Mouse (Mus musculus) lung, postnatal 4 days (tissue): Measurements from ENCODE around the gene Nacc1.

Experiments
- DNase-seq, 2 experiments: peaks; one replicate each; pipeline ENCODE4 v3.0.0; 2021

Gene Nacc1

DNA sequence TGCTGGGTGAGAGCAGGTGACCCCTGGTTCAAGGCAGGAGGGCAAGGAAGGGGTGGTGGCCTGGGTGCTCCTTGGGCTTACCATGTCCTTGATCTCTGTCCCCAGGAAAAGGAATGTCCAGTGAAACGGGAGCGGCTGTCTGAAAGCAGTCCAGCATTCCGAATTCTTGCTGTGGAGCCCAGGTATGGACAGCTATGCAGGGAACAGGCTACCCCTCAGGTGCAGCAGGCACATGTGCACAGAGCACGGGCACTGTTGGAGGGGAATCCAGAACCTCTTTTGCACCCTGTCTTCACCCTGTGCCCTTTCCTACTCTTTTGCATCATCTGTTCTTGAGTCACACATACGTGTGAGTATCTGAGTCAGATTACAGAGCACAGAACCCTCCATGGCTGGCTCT is 10.6 kb upstream of the Nacc1 start:
- DNase-seq = no peak

DNA sequence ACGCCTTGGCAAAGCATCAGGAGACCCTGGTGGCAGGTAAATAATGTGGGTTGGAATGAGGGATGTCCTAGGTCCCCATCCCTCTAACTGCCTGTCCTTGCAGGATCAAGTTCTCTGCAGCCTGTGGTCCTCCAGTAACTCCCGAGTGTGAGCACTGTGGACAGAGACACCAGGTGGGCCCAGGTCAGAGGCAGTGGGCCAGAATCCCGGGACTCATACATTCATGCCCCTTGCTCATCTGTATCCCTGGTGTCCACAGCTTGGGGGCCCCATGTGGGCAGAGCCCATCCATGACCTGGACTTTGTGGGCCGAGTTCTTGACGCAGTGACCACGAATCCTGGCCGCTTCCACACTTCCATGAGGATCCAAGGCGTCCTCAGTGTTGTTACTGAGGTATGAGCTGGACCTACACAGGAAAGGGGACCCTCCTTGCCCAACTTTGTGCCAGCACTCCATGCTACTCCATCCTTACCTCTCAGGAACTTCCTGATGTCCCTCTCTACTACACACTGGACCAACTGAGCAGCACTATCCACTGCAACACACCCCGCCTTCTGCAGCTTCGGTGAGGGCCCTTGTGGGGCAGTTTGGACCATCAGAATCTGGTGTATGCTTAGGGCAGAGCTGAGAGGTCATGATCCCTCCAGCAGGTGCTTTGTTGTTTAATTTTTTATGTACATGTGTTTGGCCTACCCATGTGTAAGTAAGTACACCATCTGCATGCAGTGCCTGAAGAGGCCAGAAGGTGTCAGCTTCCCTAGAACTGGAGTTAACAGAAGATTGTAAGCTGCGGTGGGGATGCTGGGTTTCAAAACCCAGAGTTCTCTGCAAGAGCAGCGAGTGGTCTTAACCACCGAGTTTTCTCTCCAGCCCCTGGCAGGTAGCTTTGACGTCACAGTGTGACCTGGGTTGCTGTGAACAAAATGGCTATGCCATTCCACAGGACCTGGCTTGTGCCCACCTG is 9.8 kb upstream of the Nacc1 start:
- DNase-seq = peak; percentile 54 to 73

DNA sequence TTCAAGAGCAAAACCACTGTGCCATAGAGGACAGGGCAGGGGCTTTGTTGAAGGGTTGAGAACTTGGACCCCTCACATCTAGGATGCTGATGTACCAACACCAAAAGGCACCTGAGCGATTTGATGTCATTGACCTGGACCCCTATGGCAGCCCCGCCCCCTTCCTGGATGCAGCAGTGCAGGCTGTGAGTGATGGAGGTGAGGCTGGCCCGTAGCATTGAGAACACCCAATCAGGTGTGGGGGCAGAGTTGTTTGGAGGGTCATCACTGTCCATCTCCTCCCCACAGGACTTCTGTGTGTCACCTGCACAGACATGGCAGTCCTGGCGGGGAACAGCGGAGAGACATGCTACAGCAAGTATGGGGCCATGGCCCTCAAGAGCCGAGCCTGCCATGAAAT is 7.5 kb upstream of the Nacc1 start:
- no peak for DNase-seq

DNA sequence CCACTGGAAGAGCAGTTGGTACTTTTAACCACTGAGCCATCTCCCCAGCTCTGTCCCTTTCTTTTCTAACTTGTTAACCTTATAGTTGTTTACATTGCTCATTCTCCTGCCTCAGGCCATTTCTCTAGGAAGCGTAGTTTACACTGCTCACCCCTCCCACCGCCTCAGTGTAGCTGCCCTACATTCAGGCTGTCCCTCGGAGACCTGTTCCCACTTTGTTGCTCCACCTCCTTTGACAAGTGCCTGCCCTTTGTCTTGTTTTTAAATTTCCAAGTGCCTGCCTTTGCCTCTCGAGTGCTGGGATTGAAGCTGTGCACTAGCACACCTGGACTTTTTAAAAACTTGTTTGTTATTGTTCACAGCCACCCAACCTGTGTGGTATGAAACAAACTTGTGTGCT is 5.7 kb upstream of the Nacc1 start:
- no peak for DNase-seq

DNA sequence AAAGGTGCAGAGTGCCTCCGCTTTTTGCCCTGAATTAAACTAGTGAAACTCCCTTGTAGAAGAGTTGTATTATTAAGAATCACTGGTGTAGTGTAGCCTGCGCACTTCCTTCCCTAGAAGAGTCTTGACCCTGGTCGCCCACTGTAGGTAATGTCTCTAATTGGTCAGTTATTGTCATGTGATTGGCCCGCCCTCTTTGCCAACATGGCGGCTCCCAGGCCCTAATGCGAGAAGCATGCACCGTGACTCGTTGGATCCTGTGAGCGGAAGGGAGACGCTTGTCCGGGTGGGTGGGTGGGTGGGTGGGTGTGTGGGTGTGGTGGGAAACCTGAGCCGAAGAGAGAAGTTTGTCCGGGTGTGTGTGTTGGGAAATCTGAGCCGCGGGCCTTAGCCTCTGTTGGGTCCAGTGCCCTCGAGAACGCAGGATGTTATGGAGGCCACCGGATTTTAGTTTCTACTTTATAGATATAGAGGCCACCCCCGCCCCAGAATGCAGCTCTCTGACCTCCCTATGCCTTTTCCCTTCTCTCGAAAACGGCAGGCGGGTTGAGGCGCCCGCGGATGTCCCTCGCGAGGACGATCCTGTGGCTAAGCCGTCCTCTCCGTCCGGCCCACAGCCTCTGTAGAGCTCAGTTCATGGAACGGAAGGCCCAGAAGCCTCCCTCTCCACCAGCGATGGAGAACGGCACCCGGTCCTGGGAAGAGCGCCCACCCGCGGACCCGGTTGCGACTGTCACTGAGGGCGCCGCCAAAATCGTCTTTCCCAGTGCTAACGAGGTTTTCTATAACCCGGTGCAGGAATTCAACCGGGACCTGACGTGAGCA is 1.6 kb upstream of the Nacc1 start:
- peak; percentile 86 to 93 for DNase-seq

DNA sequence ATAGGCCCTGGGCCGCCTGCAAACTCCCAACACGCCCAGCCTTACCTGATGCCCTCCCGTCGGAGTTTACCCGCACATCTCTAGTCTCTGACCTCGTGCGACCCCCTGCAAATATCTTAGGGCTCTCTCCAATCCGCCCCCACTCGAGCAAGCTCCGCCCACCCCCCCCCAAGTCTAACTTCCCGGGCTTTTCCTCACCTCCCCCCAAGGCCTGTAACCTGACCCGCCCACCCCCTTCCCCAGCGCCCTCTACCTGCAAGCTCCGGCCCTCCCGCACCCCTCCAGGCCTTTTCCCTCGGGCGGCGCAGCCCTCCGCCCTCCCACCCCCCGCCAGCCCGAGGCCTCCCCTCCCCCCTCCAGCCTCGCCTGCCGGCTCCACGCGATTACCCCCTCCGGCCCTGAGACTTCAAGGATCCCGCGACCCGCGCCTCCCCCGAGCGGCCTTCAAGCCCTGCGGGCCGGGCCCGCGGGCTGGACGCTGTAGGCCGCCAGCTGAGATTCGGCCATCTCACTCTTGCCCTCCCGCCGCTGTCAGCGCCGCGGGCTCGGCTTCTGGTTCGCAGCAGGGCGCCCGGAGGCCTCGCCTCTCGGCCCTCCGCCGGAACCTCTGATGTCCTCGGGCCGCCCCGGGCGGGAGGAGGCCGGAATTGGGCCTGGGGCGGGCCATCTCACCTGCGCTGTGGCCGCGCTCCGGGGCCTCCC is 508 bp downstream of the Nacc1 start:
- peak in 1 of 2 experiments; percentile 31 for DNase-seq

DNA sequence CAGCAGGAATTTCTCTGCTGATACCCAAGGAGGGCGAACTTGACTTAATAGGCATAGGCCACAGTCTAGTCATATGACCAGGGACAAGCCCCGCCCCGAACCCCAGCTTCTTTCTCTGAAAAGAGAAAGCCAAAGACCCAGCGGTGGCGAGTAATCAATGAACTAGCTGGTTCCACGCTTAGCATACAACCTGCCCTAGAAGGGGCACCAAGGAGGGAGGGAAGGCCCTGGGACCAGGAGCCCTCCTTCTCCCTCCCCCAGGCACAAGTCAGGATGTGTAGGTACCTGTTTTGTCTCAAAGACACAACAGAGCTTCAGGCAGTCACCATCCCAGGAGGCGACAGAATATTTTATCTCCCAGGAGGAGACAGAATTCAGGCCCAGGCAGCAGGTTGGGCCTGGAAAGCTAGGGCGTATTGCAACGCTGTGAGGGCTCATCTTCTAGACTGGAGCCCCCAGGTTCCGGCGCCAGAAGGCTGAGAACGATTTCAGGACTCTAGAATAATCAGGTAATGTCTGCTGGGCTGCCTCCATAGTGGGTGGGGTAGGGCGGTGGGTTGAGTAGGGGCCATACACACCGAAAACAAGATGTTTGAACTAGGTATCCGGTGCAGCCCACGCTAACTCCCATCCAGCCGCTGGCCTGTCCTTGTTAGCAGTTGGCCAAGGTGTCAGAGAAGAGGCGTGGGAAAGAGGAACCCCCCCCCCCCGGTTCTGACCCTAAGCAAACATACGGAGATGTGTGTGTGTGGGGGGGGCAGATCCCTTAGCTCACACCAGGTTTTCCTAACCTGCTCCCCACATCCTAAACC is 1.3 kb downstream of the Nacc1 start, which contains the start of gene Trmt1:
TSS of gene Trmt1 (plus strand) at position 117 of the 812 bp plus-strand sequence.
- DNase-seq = peak in 1 of 2 experiments; percentile 45

DNA sequence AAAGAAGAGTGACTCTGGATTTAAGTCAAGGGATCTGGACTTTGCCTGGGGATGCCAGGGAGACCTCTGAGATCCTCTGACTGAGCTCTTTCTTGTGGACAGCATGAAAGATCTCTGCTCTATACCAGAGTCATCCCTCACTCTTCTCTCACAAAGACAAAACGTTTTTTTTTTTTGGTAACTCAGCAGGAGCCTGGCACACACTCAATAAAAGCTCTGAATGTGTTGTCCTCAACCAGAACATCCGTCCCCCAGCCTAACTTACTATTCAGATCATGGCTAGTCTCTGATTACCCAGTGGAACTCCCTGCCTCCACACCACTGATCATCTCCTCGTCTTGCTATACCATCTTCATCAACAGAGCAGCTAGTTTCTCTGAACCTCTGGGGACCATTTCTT is 3.1 kb downstream of the Nacc1 start:
- no peak for DNase-seq

DNA sequence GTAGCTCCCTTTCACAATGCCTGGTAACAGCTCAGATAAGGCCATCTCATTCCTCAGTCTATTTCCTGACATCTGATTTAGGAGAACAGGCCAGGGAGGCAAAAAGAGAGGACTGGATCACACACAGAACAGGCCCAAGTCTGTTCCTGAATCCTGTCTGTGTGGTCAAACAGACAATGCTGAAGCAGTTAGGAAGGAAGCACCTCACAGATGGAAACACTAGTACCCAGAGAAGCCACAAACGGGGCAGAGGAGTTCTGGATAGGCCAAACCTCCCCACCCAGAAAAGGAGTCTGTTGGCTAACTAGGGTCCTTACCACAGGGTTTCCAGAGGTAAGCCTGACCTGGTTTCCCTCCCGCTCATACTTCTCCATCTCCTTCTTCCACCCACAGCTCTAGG is 5.4 kb downstream of the Nacc1 start:
- no peak for DNase-seq

DNA sequence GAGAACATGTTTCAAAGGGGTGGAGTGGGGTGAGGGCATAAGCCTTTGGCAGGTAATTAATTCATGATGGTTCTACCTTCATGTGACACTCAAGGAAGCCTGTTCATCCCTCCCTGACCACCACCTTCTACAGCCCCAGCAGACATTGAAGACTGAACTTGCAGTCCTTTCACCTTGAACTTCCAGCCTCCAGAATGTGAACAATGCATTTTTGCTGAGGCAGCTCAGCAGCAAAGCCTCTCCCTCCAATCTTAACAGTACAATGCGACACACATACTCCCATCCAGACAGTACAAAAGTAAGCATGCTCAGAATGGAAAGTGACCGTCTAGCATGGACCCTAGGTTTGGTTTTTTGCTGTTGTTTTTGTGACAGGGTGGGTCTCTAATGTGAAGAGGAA is 6.2 kb downstream of the Nacc1 start:
- DNase-seq = no peak

DNA sequence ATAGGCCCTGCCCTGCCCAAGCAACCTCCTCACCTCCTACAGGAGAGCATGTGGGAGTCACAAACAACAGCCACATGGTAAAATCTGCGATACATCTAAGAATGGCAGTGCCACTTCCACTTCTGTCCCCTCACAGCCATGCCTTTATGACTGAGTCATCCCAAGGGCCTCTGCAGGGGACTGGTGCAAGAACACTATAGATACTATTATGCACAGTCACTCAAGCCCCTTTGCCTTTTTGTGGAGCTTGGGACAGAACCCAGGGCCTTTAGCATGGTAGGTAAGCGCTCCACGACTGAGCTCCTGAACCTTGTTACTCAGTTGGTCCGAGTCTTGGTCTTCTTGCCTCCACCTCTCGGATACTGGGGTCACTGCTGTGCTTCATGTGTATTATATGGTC is 10.4 kb downstream of the Nacc1 start:
- DNase-seq = no peak

DNA sequence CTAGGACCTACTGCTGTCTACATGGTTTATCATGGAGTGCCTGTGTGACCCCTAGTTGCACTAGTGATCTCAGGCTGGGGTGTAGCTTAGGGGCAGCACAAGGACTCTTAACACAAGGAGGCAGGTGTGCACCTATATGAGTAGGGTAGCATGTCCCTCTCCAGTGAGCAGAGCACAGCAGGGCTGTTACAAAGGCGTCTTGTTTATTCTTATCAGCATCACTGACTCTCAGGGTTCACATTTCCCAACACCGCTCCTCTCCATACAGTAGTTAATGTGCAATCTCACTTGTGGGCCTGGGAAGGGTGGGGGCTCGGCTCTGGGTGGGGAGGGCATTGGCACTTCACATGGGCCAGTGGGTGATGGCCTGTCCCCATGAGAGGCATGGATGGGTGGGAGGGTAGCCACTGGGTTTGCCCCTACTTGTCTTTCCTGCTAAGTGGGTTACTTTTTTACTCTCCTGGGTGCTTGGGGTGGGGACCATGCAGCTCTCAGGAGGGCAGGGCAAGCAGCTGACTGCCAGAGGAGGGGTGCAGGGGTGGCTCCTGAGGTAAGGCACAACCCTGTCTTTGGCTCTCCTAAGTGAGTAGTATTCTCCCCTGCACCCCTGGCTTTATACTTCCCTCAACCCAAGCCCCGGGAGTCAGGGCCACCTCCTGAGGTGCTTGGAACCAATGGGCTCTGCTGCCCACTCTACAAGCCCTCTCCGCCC is 17.2 kb downstream of the Nacc1 start:
- peak in 1 of 2 experiments; percentile 51 for DNase-seq

DNA sequence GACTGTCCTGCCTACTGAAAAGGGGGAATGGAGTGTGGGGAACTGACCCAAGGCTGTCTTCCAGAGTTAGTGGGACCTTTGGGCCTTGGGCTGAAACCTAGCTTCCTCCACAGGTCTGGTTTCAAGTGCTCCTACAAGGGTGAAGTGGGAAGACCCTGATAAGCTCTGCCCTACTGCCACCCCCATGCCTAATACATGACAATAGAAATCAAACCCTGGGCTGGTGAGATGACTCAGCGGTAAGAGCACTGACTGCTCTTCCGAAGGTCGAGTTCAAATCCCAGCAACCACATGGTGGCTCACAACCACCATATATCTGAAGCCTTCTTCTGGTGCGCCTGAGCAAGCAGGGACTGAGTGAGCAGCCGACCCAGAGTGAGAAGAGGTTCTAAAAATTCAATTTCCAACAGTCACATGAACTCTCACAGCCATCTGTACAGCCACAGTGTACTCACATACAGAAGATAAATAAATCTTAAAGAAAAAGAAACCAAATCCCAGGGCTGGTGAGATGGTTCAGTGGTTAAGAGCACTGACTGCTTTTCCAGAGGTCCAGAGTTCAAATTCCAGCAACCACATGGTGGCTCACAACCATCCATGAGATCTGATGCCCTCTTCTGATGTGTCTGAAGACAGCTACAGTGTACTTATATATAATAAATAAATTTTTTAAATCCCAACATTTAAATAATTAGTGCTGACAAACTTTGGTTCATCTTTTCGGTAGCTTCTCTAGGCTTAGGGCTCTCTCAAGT is 18.8 kb downstream of the Nacc1 start:
- DNase-seq = no peak

DNA sequence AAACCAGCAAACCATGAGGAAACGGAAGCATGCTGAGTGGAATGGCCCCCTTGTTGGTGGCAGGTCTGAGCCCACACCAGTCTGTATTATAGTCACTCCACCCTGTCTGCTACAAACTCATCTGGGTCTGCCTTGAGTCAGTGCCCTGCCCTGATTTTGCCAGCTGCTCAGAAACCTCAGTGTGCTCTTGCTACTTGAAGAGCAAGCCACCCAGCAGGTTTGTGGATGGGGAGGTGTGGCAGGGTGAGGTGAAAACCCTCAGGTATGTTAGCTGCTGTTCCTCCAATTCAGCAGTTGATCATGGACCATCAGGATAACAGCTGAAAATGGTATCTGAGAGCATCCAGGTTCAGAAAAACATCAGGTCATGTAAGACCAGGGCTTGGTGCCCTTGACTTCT is 19.6 kb downstream of the Nacc1 start:
- peak in 1 of 2 experiments; percentile 37 for DNase-seq

DNA sequence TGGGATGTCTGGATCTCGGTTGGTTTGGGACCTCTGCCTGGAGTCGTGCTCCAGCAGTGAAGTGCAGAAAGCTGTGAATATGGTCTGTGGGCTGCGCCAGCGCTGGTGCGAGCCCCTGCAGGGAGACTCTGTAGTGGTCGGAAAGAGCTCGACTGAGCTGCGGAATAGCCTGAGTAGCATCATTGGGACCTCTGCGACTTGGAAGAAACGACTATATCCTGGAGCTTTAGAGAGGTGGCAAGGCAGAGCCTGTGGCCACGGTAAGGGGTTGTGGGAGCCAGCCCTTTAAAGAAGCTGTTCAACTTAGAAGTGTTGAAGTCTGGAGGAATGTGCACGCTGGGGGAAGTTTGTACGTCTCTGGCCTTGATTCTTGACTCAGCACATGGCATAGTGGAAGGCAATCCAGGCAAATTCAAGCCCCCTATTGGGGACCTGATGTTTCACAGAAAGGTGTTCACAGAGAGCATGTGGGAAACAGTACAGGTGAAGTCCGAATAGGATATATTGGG is 22.2 kb downstream of the Nacc1 start:
- DNase-seq = no peak

DNA sequence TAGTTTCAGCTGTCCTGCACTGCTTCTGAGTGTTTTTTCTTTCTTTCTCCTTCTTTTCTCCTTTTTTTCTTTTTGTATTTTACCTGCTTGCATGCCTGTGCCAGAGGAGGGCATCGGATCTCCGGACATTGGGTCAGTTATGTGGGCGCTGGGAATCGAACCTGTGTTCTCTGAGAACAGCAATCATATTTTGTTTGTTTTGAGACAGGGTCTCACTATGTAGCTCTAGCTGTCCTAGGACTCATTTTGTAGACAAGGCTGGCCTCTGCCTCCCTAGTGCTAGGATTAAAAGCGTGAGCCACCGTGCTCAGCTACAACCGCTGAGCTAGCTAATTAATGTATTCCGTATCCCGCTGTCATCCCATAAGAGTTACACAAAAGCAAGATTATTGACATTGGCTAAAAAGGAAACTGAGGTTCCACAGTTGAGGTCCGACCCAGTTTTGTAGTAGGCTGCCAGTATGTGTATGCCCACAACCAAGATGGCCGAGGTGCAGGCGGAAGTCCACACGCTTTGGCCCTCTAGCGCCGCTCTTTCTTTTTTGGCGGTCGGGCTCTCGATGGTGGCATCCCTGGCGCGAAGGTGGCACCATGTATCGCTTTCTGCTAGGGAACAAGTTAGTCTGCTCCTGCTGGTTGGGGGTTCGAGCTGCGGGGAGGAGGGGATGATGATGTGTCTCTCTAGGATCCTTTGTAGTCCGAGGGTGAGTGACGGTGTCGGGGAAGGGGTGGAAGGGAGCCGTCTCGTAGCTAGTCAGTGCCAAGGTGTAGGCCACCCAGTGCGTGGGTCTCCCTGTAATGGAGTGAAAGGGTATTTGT is 22.9 kb downstream of the Nacc1 start:
- DNase-seq = peak; percentile 87 to 88

DNA sequence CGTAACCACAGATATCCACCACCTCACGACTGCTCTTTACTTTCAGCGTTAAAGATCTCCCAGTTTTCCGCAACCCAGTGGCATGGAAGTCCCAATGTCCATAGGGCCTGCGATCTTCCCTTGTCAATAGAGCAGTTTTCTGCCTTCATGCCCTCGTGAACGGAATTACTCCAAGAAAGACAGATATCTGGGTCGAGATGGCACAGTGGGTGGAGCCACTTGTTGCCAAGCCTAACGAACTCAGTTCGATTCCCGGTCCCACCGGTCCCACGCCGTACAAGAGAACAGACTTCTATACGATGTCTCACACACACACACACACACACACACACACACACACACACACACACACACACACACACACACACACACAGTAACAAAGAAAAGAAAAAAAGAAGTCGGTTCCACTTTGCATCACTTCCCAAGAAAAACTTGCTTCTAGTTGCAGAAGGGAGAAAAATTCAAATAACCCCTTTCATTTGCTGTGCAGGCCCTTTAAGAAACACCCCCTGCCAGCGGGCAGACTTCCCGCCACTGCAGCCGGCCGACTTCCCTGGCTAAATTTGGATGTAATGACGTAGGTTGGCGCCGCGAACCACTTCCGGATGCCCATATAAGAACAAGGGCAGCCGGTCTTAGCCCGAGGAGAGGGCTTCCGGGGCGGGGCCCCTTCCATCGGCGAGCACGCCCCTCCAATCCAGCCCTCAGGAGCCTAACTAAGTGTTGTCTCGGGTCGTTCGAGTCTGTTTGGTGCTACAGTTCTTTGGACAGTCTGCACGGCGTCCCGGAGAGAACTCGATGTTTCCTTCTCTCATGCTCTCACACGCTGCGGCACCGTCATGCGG is 24.0 kb downstream of the Nacc1 start:
- DNase-seq = peak; percentile 98 to 99

DNA sequence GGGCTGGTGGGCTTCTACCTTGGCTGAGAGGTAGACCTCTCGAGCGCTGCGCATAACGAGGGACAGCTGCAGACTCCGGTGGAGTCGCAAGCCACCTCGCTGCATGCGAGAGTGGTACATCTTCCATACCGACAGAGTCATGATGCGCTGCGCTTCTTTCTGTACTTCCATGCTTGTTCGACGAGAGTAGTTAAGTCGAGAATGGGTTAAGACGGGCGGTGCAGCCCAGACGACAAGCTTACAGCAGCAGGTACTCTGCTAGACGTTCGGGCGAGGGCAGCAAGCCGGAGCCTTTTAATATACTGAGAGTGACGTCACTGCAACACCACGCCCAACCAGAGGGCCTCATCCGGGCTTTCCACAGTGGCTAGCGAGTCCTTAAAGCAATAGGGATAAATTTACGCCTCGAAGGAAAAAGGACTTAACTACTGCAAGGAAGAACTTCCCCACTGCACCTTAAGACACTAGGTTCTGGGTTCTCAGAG is 25.0 kb downstream of the Nacc1 start, which contains the start of gene Ier2:
TSS of gene Ier2 (minus strand) at position 272 of the 485 bp plus-strand sequence.
- DNase-seq = peak; percentile 97
